Mouse (Mus musculus) limb, embryonic 15.5 days (tissue): ENCODE measurements around the gene 1810037I17Rik. TPM values are rescaled to one million over a fixed set of nuclear protein-coding genes. Genes with fewer than 3 reads are reported as not detected.

ENCODE experiments used
- ATAC-seq: fragments of 200-750 bp; cut with Nextera tagmentation; 2 replicates; pipeline ENCODE4 v1.8.0; 2017; ENCODE audit warnings: low read depth, moderate TSS enrichment; ENCODE audit not compliant: insufficient number of reproducible peaks, low FRiP score, low TSS enrichment
- H3K27ac ChIP-seq: fragments of 300-500 bp; sonication (generic); 2 replicates; pipeline ENCODE4 v1.5.1; 2015; ENCODE audit warnings: moderate library complexity, mild to moderate bottlenecking, inconsistent platforms
- H3K27me3 ChIP-seq: fragments of 300-500 bp; sonication (generic); 2 replicates; pipeline ENCODE4 v1.6.1; 2015; ENCODE audit warnings: inconsistent platforms
- H3K36me3 ChIP-seq: fragments of 300-500 bp; sonication (generic); 2 replicates; pipeline ENCODE4 v1.6.1; 2015; ENCODE audit warnings: inconsistent platforms
- H3K4me1 ChIP-seq: fragments of 300-500 bp; sonication (generic); 2 replicates; pipeline ENCODE4 v1.6.1; 2015; ENCODE audit warnings: inconsistent platforms
- H3K4me2 ChIP-seq: fragments of 300-500 bp; sonication (generic); 2 replicates; pipeline ENCODE4 v1.6.1; 2015; ENCODE audit warnings: mild to moderate bottlenecking, inconsistent platforms
- H3K4me3 ChIP-seq: fragments of 300-500 bp; sonication (generic); 2 replicates; pipeline ENCODE4 v1.5.1; 2015; ENCODE audit warnings: mild to moderate bottlenecking, inconsistent platforms
- H3K9ac ChIP-seq: fragments of 300-500 bp; sonication (generic); 2 replicates; pipeline ENCODE4 v1.6.1; 2015; ENCODE audit warnings: inconsistent platforms
- H3K9me3 ChIP-seq: fragments of 300-500 bp; sonication (generic); 2 replicates; pipeline ENCODE4 v1.6.1; 2016; ENCODE audit warnings: inconsistent platforms
- WGBS: fragments of 180-500 bp; shearing (Covaris S2); methylation state at CpG from one replicate; pipeline ENCODE4 v1.1.7; 2015; 5-methylcytosine and 5-hydroxymethylcytosine counted together
- polyA plus RNA-seq: library from polyadenylated mRNA; unstranded; fragments of >200 nt; fragmentation: Nextera tagmentation; extraction: Ambion mirVana; gene quantifications from 2 replicates; pipeline ENCODE4 v1.2.1, GENCODE M21; 2015

The 1810037I17Rik gene
- polyA plus RNA-seq, 1 experiment from 2014 or later: 138 TPM

DNA sequence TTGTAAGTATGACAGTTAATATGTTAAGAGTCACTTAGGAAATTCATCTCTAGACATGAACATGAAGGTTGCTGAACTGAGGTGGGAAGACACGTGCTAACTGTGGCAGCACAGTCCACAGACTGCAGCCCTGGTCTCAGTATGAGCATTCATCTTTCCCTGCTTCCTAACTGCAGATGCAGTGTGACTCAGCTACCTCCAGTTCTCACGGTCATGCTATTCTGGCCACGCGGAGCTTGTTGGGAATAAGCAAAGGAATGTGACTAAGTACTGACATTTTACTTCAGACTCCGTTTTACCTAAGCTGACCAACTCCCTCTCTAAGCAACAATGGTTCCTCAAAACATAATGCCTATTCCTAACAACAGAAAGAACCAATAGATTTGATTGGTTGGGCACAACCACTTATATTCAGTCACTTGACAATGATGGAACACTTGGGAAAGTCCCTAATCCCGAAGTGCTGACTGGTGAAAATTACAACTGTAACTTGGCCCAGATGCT lies 19.4 kb downstream of the 1810037I17Rik start:
- Histone ChIP-seq H3K27me3 (no peaks in the 10 kb centered on the region), H3K4me1 (no peaks in the 10 kb centered on the region), H3K4me2 (no peak overlapping the region), H3K4me3 (no peak overlapping the region), H3K36me3 (peaks cover 4% of the 10 kb centered on the region; the same call in 1 of the 2 replicates), H3K9ac (no peak overlapping the region), H3K9me3 (no peaks in the 10 kb centered on the region), H3K27ac (no peak overlapping the region)
- ATAC-seq: no peak
- WGBS: 78% methylated on average over 6 of the region's 6 CpGs

- Histone ChIP-seq H3K4me1 (no peaks in the 10 kb centered on the region), H3K9me3 (no peaks in the 10 kb centered on the region), H3K27me3 (no peaks in the 10 kb centered on the region), H3K4me3 (no peak overlapping the region), H3K36me3 (peaks cover 18% of the 10 kb centered on the region; the same call in 1 of the 2 replicates), H3K27ac (no peak overlapping the region), H3K9ac (no peak overlapping the region), H3K4me2 (no peak overlapping the region)
- WGBS: 86% methylated on average over 2 of the region's 2 CpGs
- ATAC-seq: no peak
Measured at GRCm38 (mm10) chr3:122950129-122950528, 26.1 kb downstream of the 1810037I17Rik start.

DNA sequence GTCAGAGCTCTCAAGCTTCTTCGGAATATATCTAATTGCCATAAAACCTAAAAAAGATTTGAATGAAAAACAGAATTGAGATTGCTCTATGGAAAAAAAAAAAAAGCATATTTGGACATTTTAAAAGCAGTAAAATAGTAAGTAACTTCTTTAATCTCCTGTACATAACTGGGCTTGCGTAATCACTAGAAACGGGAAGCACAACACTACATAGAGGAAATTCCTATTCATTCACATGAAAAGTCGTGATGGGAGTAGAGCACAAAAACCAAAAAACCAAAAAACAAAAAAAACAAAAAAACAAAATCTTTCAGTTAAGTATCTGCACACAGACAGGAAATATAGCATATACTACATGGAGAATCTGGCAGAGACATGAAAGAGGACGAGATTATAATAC lies 40.3 kb downstream of the 1810037I17Rik start:
- H3K9me3 ChIP-seq: no peaks in the 10 kb centered on the region
- H3K4me1 ChIP-seq: no peaks in the 10 kb centered on the region
- H3K9ac ChIP-seq: no peak overlapping the region
- no peaks in the 10 kb centered on the region for H3K27me3 ChIP-seq
- ATAC-seq: no peak
- peaks cover 17% of the 10 kb centered on the region for H3K36me3 ChIP-seq
- no peak overlapping the region for H3K4me2 ChIP-seq
- no peak overlapping the region for H3K4me3 ChIP-seq
- H3K27ac ChIP-seq: no peak overlapping the region
- WGBS: 76% methylated on average over 5 of the region's 5 CpGs

DNA sequence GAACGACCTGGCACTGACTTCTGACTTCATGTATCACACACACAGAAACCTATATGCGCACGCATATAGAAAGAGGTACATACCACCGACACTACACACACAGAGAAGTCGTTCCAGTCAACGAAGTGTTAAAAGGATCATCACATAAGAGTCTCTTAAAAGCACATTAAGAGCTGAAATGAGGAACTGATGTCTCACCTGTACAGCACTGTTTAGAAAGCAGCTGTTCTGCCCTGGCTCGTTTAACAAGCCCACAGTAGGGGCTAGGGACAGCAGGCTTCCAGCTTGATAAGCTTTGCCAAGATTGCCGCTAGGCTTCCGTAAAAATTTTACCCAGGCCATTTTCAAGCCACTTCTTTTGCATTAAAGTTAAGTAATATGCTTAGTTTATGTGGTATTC lies 44.4 kb downstream of the 1810037I17Rik start:
- H3K4me3 ChIP-seq: no peak overlapping the region
- H3K27me3 ChIP-seq: no peaks in the 10 kb centered on the region
- no peak overlapping the region for H3K4me2 ChIP-seq
- H3K4me1 ChIP-seq: no peaks in the 10 kb centered on the region
- H3K36me3 ChIP-seq: peaks cover 5% of the 10 kb centered on the region; the same call in 1 of the 2 replicates
- WGBS: 71% methylated on average over 9 of the region's 9 CpGs
- no peak for ATAC-seq
- no peak overlapping the region for H3K27ac ChIP-seq
- H3K9ac ChIP-seq: no peak overlapping the region
- no peaks in the 10 kb centered on the region for H3K9me3 ChIP-seq

DNA sequence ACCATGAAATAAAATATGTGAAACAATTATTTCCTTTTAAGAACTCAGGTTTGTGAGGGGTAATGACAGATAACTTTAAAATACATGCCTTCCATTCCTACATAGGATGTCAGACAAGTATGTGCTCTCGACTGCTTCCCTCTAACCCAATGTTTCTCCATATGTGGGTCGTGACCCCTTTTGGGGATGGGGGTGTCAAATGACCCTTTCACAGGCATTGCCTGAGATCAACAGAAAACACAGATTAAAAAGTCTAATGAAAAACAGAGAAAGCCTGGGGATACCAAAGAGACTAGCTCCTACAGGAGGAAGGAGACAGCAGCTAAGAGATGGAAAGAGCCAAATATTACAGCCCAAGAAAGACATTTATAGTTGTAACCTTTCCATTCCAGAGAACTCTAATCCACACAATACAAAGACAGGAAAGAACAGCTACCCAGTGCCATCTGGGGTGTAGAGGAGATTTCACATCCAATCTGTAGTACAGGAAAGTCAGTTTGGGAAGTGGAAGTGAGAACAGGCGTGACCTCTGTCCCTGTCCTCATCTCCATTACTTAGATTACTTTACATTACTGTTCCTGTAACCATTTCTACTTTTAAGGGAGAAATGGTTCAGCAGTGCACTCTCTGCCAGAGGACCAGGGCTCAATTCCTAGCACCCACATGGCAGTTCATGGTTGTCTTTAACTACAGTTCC lies 48.3 kb downstream of the 1810037I17Rik start:
- Histone ChIP-seq H3K4me2 (no peak overlapping the region), H3K36me3 (peaks cover 5% of the 10 kb centered on the region; the same call in 1 of the 2 replicates), H3K9me3 (no peaks in the 10 kb centered on the region), H3K27me3 (no peaks in the 10 kb centered on the region), H3K9ac (no peak overlapping the region), H3K27ac (no peak overlapping the region), H3K4me3 (no peak overlapping the region), H3K4me1 (no peaks in the 10 kb centered on the region)
- no peak for ATAC-seq
- 50% methylated on average over 3 of the region's 3 CpGs for WGBS

GRCm38 (mm10) chr3:122974833-122975232 lies 50.8 kb downstream of the 1810037I17Rik start:
- H3K27me3 ChIP-seq: no peaks in the 10 kb centered on the region
- H3K36me3 ChIP-seq: no peaks in the 10 kb centered on the region; the same call in 1 of the 2 replicates
- ATAC-seq: no peak
- no peaks in the 10 kb centered on the region for H3K9me3 ChIP-seq
- WGBS: 90% methylated on average over 3 of the region's 3 CpGs
- H3K4me1 ChIP-seq: no peaks in the 10 kb centered on the region
- no peak overlapping the region for H3K4me2 ChIP-seq
- H3K27ac ChIP-seq: no peak overlapping the region
- H3K4me3 ChIP-seq: no peak overlapping the region
- no peak overlapping the region for H3K9ac ChIP-seq

- Histone ChIP-seq H3K27me3 (no peaks in the 10 kb centered on the region), H3K27ac (no peak overlapping the region), H3K4me3 (no peak overlapping the region), H3K36me3 (no peaks in the 10 kb centered on the region; the same call in 1 of the 2 replicates), H3K4me1 (no peaks in the 10 kb centered on the region), H3K4me2 (no peak overlapping the region), H3K9ac (no peak overlapping the region), H3K9me3 (no peaks in the 10 kb centered on the region)
- WGBS: 74% methylated on average over 4 of the region's 4 CpGs
- no peak for ATAC-seq
Measured at GRCm38 (mm10) chr3:122975363-122975762, 51.4 kb downstream of the 1810037I17Rik start.

Other genes starting within 250 kb of the 1810037I17Rik start
- 3.1 and 3.3 TPM in 2 replicates for gene Pde5a, start 195.3 kb upstream of the 1810037I17Rik start, polyA plus RNA-seq
- not detected in 2 replicates for gene Fabp2, start 29.1 kb upstream of the 1810037I17Rik start, polyA plus RNA-seq
- not detected in 2 replicates for gene Gm10959, start 4.8 kb upstream of the 1810037I17Rik start, polyA plus RNA-seq
- 8.1 and 10.3 TPM in 2 replicates for gene Usp53, start 60.3 kb downstream of the 1810037I17Rik start, polyA plus RNA-seq
- 23.0 and 75.0 TPM in 2 replicates for gene Myoz2, start 110.8 kb downstream of the 1810037I17Rik start, polyA plus RNA-seq